Mouse (Mus musculus): Measurements from ENCODE around the gene Soga1.

Soga1 gene

GRCm38 (mm10) chr2:157078793-157079700 lies at the start of gene Soga1:
Gene Soga1 (minus strand): TSS chr2:157079254.
- DNase-seq = peak; percentile 67 to 71

DNA sequence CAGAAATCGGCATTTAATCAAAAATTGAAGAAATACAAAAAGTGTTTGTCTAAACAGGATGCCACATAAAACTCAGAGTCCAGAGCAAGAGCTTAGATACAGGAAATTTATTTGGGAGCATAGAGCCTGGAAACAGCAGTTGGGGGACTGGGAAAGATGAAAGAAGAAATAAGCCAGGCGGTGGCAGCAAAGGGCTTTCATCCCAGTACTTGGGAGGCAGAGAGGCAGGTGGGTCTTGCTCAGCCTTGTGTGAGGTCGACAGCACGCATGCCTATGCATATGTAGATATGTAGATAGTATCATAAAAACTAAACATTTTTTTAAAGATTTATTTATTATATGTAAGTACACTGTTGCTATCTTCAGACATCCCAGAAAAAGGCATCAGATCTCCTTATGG lies 49.0 kb upstream of the Soga1 start:
- peak in 1 of 2 experiments; percentile 20 for DNase-seq

- DNase-seq = no peak
These were observed 48.3 kb upstream of the Soga1 start for GRCm38 (mm10) chr2:157127370-157127769.

- no peak for DNase-seq
These were observed 46.2 kb upstream of the Soga1 start for GRCm38 (mm10) chr2:157125246-157125645.

DNA sequence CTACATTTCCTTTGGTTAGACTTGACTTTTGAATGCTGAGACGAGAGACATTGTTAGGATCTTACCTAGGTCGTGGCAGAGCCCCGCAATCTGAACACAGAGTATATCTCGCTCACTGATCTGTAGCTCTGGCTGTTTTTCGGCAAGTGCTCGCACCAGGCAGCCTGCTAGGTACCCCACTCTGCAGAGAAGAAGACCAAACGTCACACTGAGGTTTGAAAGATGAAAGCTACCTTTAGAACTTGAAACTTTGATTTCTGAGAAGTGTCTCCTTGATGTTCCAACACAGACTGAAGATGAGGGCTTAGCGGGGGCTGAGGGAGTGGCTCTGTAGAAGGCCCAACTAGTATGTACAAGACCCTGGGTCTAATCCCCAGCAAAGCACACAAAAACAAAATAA lies 42.7 kb upstream of the Soga1 start:
- DNase-seq = no peak

DNA sequence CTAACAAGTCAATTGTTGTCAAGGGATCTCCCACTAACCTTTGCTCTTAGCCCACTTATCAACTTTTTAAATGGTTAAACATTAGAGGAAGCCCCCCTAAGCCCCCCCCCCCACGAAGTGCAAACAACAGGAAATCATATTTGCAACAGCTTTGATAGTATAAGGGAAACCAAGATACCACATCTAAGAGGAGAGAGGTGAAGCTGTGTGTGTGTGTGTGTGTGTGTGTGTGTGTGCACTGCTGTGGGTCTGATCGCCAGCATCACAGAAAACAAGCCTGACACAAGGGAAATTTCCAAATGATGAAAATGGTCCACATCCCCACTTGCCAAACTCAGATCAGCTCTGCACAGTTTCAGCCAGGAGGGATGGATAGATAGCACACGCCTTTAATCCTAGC lies 40.0 kb upstream of the Soga1 start:
- no peak for DNase-seq

GRCm38 (mm10) chr2:157118556-157118955 lies 39.5 kb upstream of the Soga1 start:
- DNase-seq = no peak

- no peak for DNase-seq
These were observed 37.9 kb upstream of the Soga1 start for GRCm38 (mm10) chr2:157116964-157117363.

DNA sequence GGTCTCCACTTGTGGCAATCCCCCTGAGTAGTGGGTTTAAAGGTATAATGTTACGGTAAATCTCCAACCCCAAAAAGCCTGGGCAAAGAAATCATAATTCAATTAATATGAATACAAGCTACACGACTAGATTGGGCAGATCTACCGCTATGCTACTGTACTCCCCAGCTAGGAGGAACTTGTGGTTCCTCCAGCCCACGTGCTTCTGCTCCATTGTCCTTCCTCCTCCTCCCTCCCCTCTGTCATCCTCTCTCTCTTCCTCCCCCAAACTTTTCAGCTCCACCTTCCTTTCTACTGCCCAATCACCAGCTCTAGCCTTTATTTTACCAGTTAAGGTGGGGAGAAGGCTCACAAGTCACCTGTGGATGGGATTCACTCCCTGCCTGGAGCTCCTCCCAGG lies 29.2 kb upstream of the Soga1 start:
- no peak for DNase-seq

- DNase-seq = peak in 1 of 2 experiments; percentile 23
These were observed 25.4 kb upstream of the Soga1 start for GRCm38 (mm10) chr2:157104454-157104853.

DNA sequence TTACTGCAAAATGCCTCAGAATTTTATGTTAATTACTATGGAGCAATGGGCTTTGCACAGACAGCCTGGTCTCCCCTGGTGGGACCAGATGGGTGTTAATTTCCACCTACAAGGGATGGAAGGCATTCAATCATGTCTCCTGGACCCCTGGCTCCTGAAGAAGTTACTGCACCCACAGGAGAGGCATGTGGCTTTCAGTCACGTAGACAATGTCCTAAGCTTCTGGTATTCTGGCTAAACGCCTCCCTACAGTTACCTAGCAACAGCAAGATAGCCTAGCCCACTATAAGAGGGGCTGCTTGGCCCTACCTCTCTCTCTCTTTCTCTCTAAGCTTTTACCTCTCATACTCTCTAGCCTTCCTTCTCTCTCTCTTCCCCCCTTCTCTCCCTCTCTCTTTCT lies 23.2 kb upstream of the Soga1 start:
- no peak for DNase-seq

DNA sequence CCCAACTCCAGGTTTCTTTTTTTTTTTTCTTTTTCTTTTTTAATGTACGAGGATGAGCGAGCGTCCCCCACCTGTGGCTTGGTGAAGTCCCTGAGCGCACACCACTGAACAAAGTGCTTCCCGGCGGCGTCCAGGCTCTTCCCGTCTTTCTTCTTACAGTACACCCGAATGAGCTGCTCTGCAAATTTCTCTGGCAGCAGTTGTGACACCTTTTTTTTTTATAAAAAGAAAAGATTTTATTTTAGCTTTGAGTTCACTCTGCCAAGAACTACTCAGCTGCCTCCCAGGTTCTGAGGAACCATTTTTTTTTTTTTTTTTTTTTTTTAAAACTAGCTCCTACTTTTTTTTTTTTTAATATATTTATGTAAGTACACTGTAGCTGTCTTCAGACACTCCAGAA lies 22.6 kb upstream of the Soga1 start:
- DNase-seq = no peak

DNA sequence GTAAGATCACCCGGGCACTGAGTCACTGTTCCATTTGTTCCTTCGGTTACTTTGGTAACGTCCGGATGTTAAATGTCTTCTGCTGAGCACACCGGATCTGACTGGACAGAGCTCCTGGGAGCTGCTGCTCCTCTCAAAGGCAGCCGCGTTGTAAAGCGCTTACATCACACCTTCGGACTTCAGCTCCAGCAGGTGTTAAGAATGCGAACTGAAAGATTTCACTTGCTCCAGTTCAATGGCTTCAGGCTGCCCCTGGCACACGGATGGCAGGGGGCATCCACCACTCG lies 21.2 kb upstream of the Soga1 start:
- DNase-seq = no peak

DNA sequence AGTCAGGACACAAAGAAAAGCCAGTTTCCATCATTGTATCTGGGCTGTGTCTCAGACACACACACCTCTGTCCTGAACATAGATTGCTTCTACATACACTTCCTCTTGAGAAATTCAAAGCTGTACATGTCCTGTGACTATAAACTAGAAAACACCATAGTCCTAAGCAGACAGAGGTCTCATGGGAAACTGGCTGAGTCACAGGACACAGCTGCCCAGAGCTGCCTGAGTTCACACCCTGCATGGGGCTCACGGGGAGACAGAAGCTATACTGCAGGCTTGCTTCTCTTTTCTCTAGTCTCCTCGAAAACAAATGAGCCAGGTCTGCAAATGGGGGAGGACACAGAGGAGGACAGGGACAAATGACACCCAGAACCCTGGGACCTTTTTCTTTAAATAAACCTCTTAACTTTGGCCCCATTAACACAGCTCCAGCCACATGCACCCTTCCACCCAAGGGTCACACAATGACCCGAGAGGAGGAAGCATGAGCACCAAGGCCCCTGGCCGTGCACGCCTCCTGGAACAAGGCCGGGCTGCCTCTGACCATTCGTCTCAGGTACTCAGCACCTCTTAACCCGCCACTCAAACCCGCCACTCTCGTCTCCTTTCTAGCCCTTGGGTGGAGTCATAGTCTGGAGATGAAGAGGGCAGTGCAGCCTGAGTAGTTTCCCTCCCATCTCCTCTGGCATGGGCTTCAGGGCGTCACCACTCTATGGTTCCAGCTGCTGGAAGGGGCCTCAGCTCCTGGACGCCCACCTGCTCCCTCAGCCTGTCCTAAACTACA lies 20.7 kb upstream of the Soga1 start:
- no peak for DNase-seq

DNA sequence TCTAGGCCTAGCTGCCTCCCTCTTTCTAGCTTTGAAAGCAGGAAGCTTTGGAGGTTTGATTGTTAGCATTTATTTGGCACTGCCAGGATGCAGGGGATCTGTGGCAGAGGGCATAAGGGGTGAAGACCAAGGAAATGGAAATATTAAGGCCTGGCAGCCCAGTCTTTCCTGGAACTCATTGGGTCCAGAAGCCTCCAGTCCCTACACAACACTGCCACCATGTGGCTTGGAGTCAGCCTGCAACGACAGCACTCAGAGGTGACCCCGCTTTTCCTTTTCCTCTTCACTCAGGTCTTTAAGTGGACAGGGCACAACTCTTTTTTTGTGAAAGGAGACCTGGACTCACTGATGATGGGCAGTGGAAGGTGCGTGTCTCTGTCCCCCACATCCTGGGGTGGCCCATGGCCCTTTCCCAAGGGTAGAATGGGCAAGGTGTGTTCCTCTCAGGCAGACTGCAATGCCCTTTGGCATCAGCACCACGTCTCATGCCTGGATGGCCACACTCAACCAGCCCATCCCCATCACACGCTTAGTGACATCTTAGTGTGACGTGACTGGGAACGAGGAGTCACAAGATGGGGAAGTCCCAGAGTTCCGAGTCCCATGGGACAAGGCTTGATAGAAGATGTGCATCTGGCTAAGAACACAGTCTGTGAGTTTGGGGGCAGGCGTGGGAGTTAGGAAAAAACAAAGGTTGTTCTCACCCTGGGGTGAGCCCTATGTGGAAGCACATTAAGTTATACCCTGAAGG lies 16.1 kb upstream of the Soga1 start:
- peak; percentile 45 to 70 for DNase-seq

DNA sequence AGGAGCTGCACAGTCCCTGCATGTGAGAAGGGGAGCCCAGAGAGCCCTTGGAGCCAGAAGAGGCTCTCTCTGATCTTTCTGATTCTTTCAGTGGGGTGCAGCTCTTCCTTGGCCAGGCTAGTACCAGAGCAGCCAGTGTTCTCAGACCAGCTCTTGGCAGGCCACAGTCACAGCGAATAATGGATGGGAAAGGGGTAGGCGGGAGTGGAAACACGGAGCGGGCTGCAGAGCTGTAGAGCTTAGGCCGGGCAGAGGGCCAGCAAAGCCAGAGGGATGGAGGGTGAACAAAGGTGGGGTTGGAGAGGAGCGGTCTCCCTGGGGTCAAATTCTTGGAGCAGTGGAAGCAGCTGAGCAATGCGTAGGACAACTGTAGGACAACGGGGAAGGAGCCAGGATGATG lies 13.0 kb upstream of the Soga1 start:
- no peak for DNase-seq

DNA sequence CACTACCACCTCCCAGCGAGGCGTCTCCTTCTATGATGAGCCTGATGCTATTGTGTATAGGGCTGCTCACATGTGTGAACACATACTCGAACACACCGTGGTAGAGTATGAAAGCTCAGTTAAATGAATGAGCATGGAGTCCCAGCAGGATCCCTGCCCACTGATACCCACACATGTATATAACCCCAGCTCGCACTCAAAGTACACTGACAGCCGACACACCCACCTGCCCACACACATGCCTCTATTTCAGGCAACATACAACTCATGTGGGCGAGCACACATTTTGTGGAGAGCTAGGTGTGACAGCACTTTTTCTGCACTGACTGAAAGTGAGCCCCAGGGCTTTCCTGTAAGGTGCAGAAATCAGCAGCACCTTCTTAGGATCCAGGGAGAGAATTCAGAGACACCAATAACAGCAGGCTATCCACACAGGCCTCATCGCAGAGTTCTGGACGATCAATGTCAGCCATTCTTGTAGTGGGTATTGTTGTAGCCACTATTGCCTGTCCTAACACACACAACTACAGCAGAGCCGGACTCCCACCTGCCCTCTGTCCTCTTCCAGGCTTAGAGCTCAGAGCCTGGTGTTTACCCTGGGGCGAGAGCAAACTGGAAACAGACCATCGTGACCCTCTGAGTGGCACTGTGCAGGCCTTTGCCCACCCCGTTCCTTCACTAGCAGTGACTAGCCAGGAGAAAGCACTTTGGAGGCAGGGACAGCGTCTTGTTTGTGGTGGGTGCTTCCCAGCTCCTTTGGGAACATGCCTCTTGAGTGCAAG lies 8.7 kb upstream of the Soga1 start:
- no peak for DNase-seq

DNA sequence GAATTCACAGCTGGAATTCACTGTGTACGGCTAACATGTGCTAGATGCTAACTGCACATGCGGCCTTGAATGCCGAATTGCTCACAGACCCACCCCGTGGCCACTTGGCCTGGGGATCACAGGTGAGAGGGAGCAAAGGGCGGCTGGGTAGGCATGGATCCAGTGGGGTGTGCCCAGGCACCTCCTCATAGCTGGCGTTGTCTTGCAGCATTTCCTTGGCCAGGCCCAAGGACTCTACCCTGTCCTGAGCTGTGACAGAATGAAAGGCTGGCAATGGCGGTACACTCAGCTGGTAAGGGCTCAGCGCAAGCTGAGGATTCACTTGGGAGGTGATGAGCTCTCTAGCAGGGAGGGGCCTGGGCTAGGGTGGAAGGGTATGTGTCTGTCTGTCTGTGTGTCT lies 7.7 kb upstream of the Soga1 start, which contains the start of gene Tldc2:
TSS of gene Tldc2 (plus strand) at position 260 of the 400 bp plus-strand sequence.
- DNase-seq = no peak

GRCm38 (mm10) chr2:157084831-157085585 lies 6.0 kb upstream of the Soga1 start:
- no peak for DNase-seq

GRCm38 (mm10) chr2:157081960-157082359 lies 2.9 kb upstream of the Soga1 start:
- no peak for DNase-seq

- DNase-seq = no peak
These were observed 2.3 kb upstream of the Soga1 start for GRCm38 (mm10) chr2:157081331-157081730.

- DNase-seq = no peak
These were observed 687 bp upstream of the Soga1 start for GRCm38 (mm10) chr2:157079701-157080180.

Measured in kidney, adult 8-10 months (tissue).